Mouse (Mus musculus) layer of hippocampus, adult 9-10 months (tissue): ENCODE data around the gene Pus7.
"Not testable (repeated sequence)": the region's sequence is repeated elsewhere in the genome, so short reads cannot be mapped to it uniquely, and the experiment has no call there.

Experiments
- DNase-seq: peaks from one replicate; pipeline ENCODE4 v3.0.0; 2022; ENCODE audit warnings: low spot score

The Pus7 gene

DNA sequence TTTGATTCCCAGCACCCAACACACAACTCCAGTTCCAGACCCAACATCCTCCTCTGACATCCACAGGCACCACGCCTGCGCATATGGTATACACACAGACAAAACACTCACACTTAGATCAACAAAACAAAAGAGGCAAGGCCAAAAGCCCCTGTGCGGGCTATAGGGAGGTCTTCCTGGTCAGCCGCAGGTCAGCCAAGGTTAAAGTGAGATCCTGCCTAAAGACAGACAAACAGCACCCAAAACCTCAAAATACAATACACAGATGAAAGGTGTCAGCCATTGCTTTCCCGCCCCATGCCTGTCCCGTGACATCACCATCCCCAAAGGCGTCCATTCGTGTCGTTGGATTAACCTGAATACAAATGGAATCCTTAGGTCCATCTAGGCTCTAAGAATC, 27.9 kb downstream of the Pus7 start:
- DNase-seq: no peak

GRCm38 (mm10) chr5:23749882-23750281, 33.6 kb downstream of the Pus7 start:
- no peak for DNase-seq

DNA sequence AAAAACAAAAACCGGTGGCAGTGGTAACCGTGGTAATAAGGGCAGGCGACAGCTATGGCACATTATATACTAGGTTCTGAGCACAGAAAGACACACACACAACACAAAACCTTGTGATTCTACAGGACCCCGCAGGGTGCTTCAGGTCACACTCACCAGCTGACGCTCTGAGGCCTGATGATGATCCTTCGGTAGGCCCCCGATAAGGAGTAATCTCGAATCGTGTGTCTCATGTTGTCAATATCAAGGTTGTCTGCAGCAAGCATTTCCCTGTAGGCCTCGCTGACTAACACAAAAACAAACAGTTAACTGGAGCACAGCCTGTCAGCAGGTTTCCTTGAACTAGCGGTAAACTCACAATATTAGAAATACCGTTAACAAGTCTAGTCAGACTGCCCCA, 40.2 kb downstream of the Pus7 start:
- DNase-seq: no peak

- DNase-seq: no peak
These were observed 46.4 kb downstream of the Pus7 start for GRCm38 (mm10) chr5:23737111-23737510.

GRCm38 (mm10) chr5:23736366-23736765, 47.1 kb downstream of the Pus7 start:
- DNase-seq: no peak

DNA sequence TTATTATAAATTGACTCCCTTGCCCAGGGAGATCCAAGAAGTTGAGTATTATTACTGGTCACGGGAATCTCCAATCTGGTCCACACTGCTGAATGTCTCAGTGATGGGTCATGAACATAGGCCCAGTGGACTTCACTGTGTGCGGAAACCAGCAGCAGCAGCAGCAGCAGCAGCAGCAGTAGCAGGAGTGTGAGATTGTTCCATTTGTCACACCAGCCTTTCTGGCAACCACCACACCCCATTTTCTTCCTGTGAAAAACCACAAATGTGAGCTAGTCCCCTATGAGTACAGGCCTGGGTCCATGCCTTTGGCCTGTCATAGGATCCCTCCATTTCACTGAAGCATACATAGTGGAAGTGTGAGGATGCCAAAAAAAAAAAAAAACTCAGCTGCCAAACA, 61.6 kb downstream of the Pus7 start:
- no peak for DNase-seq

DNA sequence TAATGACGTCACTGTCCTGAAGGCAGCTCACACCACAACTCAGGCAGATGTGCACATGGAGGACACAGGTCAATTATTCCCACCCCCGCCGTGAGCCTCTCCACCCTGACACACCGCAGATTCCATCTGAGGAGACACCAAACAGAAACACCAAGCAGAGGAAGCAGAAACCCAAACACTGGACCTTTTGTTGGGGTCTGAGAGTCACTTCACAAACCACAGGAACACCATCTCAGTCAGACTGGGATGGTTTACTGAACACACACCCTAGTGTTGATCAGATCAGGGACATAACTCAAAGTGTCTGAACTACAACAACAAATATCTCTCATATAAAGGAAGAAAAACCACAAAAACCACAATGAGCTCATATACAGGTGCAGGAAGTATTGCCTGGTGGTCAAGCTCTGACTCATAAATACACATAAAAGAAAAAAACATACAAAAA, 64.6 kb downstream of the Pus7 start:
- no peak for DNase-seq

- DNase-seq: no peak
These were observed 65.4 kb downstream of the Pus7 start for GRCm38 (mm10) chr5:23718182-23718534.

GRCm38 (mm10) chr5:23717469-23718181, 65.9 kb downstream of the Pus7 start:
- DNase-seq: no peak

DNA sequence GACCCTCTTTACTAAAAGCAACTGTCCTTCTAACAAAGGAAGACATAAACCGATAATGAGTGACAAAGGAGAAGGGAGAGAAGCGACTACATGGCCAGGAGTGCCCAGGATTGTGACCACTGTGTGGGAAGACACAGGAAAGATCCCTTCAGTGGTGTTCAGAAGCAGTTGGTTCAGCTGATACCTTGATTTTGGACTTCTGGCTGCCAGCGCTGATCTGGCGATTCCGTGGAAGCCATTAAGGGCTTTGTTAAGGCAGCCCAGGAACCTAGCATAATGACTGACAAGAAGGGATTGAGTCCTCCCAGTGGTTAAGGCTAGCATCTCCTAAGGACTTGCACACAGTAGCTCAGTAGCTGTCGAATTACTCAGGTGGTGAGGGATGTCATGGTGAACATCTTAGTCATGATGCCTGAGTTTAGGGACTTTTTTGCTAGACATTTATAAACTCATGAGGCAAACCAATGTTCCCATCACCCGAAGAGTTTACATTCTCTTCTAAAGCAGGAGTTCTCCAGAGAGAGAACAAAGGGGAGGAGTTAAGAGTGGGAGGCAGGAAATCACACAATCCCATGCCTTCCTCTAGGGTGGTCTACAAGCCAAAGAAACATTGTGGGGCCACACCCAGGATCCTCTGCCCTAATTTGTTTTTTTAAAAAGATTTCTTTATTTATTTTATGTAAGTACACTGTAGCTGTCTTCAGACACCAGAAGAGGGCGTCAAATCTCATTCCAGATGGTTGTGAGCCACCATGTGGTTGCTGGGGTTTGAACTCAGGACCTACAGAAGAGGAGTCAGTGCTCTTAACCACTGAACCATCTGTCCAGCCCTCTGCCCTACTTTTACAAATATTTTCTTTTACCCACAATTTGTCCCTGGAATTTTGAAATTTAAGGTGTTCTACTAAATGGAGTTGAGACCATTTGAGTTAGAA, 69.8 kb downstream of the Pus7 start:
- no peak for DNase-seq

- peak; percentile 10 for DNase-seq
These were observed 71.1 kb downstream of the Pus7 start for GRCm38 (mm10) chr5:23712130-23713001.

GRCm38 (mm10) chr5:23711671-23712129, 71.8 kb downstream of the Pus7 start:
- peak; percentile 13 for DNase-seq

DNA sequence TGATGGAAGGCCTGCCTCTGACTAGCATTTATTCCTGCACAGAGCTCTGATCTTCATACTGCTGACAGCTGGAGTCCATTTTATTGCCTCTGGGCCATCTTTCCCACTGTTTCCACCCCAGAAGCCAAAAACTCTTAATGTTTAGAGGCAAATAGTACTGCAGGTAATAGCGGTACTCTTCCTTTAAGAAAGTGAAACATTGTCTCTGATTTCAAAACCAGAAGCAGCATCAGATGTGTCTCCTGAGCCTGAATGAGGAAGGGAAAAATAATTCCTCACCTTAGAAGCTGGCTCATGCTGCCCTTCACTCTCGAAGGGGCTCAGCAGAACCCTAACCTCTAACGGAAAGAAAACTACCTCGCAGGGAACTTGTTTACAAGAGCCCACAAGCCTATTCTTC, 72.3 kb downstream of the Pus7 start:
- DNase-seq: no peak

GRCm38 (mm10) chr5:23709661-23710060, 73.8 kb downstream of the Pus7 start:
- DNase-seq: no peak

GRCm38 (mm10) chr5:23706601-23707597, 76.6 kb downstream of the Pus7 start:
- DNase-seq: not testable (repeated sequence)

GRCm38 (mm10) chr5:23697457-23697856, 86.1 kb downstream of the Pus7 start:
- no peak for DNase-seq
